Comparison of ENCODE assay signal across 8 mouse cellular contexts in genomic region chr17:10317186-10317585, GRCm38 (mm10). TPM values are rescaled to one million over a fixed set of nuclear protein-coding genes. Genes with fewer than 3 reads are reported as not detected.
A peak's percentile ranks its signal among the peaks of the same experiment; 100 is the strongest.
DNase-seq lines count a peak whose midpoint lies in the region; ATAC-seq and TF ChIP-seq lines count a peak whose summit lies in the region.

No protein-coding gene starts in this region.

- H3K36me3 ChIP-seq in CH12.LX (replicated peaks in 1 of 2; ENCODE audit: control insufficient read depth in 1 of 2, insufficient read depth in 1 of 2, low read length in 1 of 2), result no peaks in the 10 kb centered on the region
- H3K36me3 ChIP-seq in kidney, embryonic 15.5 days, result no peaks in the 10 kb centered on the region

- peak overlapping the region; percentile 93; the same call in 1 of the 2 replicates for H3K4me2 ChIP-seq in CH12.LX (ENCODE audit: insufficient read depth, low read depth, poor library complexity, severe bottlenecking)
- peak overlapping the region; percentile 59 for H3K4me2 ChIP-seq in kidney, embryonic 15.5 days

- dilution Hi-C loops in CH12.LX (cut with MboI; ENCODE audit: extremely low pct_ligation_motif_present, extremely low pct_unique_long_range_greater_than_20kb, low sequenced_read_pairs), result no loop called here

- H3K9me3 ChIP-seq in CH12.LX (replicated peaks; ENCODE audit: low read length), result no peaks in the 10 kb centered on the region
- no peaks in the 10 kb centered on the region for H3K9me3 ChIP-seq in kidney, embryonic 15.5 days (replicated peaks)

- TF ChIP-seq POLR2A in CH12.LX (IDR thresholded peaks at IDR 0.05; ENCODE audit: low read depth, low read length), result no peak

- in situ Hi-C loops in CH12.LX (cut with MboI; ENCODE audit: low pct_ligation_motif_present, low pct_unique_long_range_greater_than_20kb, low sequenced_read_pairs), result loop anchor here (25.0 kb wide), 2 partner anchors 230 to 430 kb away; no protein-coding TSS in a partner anchor

- no peaks in the 10 kb centered on the region for H3K27me3 ChIP-seq in CH12.LX (replicated peaks)
- H3K27me3 ChIP-seq in kidney, embryonic 15.5 days, result no peaks in the 10 kb centered on the region

- H3K79me2 ChIP-seq in CH12.LX (replicated peaks; ENCODE audit: control insufficient read depth, extremely low read depth, insufficient read depth, poor library complexity, severe bottlenecking), result peaks cover 34% of the 10 kb centered on the region

- peak overlapping the region; percentile 72 to 97 (median 78) for H3K4me3 ChIP-seq in CH12.LX (replicated peaks in 1 of 3; ENCODE audit: low read depth in 2 of 3, low read length in 2 of 3, poor library complexity in 1 of 3)
- peak overlapping the region; percentile 95 for H3K4me3 ChIP-seq in kidney, embryonic 15.5 days (replicated peaks)

- DNase-seq in cerebellum, adult 11 months, result peak; percentile 47
- no peak for DNase-seq in cerebellum, adult 11-12 months
- DNase-seq in CH12.LX (ENCODE audit: extremely low read depth), result peak; percentile 54
- DNase-seq in cerebellum, adult 9-10 months, result peak; percentile 77
- peak; percentile 54 to 86 for DNase-seq in heart, adult 9 months (ENCODE audit: low spot score in 2 of 2)
- peak; percentile 91 for DNase-seq in lung, postnatal 36 days

- TF ChIP-seq EP300 in CH12.LX (IDR thresholded peaks at IDR 0.05; ENCODE audit: low read length), result no peak

- no peak for ATAC-seq in kidney, embryonic 15.5 days (replicated peaks; ENCODE audit: low FRiP score)
- no peak for ATAC-seq in inflammation-experienced regulatory T-cells, adult 6 months

- 6% methylated on average over 4 of the region's 4 CpGs for WGBS in kidney, embryonic 15.5 days

- peak; percentile 70 for TF ChIP-seq RAD21 in CH12.LX (IDR thresholded peaks at IDR 0.05; ENCODE audit: low read depth, low read length)

- H3K27ac ChIP-seq in CH12.LX (ENCODE audit: insufficient read depth, low read depth), result no peak overlapping the region
- H3K27ac ChIP-seq in kidney, embryonic 15.5 days, result peak overlapping the region; percentile 100

- peaks cover 0 to 37% of the 10 kb centered on the region in 2 experiments; a peak in 2 of 4 replicates for H3K4me1 ChIP-seq in CH12.LX (ENCODE audit: control insufficient read depth in 1 of 2, insufficient read depth in 2 of 2)
- peaks cover 30% of the 10 kb centered on the region for H3K4me1 ChIP-seq in kidney, embryonic 15.5 days

- peak in 1 of 2 experiments; percentile 64; a peak in 2 of 4 replicates for TF ChIP-seq CTCF in CH12.LX (conservative IDR thresholded peaks at IDR 0.05 in 1 of 2, IDR thresholded peaks at IDR 0.05 in 1 of 2; ENCODE audit: low read depth in 2 of 2, low read length in 2 of 2)

- H3K9ac ChIP-seq in CH12.LX (ENCODE audit: insufficient read depth, low read depth), result peak overlapping the region; percentile 85
- peak overlapping the region; percentile 94 for H3K9ac ChIP-seq in kidney, embryonic 15.5 days

TF ChIP-seq in CH12.LX, 34 proteins besides CTCF, POLR2A, EP300 and RAD21:
- TF ChIP-seq ZMIZ1 (IDR thresholded peaks at IDR 0.05; ENCODE audit: low read depth, low read length) (no peak), ZC3H11A (IDR thresholded peaks at IDR 0.05; ENCODE audit: low read depth, low read length) (peak; percentile 4; the same call in 1 of the 2 replicates), MEF2A (IDR thresholded peaks at IDR 0.05; ENCODE audit: borderline replicate concordance, low read depth, low read length) (no peak), JUND (conservative IDR thresholded peaks at IDR 0.05; ENCODE audit: low read depth, low read length) (0 out of 2 replicates have a peak, but pooled peaks have one; percentile 8), TBP (conservative IDR thresholded peaks at IDR 0.05; ENCODE audit: low read depth, low read length) (0 out of 2 replicates have a peak, but pooled peaks have one; percentile 34), SIN3A (IDR thresholded peaks at IDR 0.05; ENCODE audit: low read length) (peak; percentile 50), SMC3 (IDR thresholded peaks at IDR 0.05; ENCODE audit: low read depth, low read length) (peak; percentile 54), MAX (IDR thresholded peaks at IDR 0.05; ENCODE audit: low read length) (no peak), ZNF384 (IDR thresholded peaks at IDR 0.05; ENCODE audit: low read depth, low read length) (peak; percentile 94)

RNA-seq across cellular contexts. Expression of gene Qk, which starts 2.5 kb away (rescaled TPM):
- total RNA-seq in CH12.LX (2012; rRNA removed) (20.3 and 22.2 TPM in 2 replicates), CH12.LX (2014; rRNA removed) (29.3 and 32.7 TPM in 2 replicates)
- polyA plus RNA-seq in CH12.LX (2012; ENCODE audit: insufficient read length, low read depth), result 50.4 and 51.4 TPM in 2 replicates
- polyA plus RNA-seq in kidney, embryonic 15.5 days (2015; fragmentation: Nextera tagmentation; extraction: Ambion mirVana), result 23.2 and 25.6 TPM in 2 replicates
- polyA plus RNA-seq in inflammation-experienced regulatory T-cells, adult 6 months (2017; shearing (Covaris generic)), result 10 to 100 TPM in 2 of 3 experiments, 1 to 10 TPM in 1; 9.6 to 17.0 (median 15.1) TPM
